Comparison of ENCODE assay signal across 11 mouse cellular contexts in genomic region chr1:92648197-92648596, GRCm38 (mm10). TPM values are rescaled to one million over a fixed set of nuclear protein-coding genes. Genes with fewer than 3 reads are reported as not detected.
A peak's percentile ranks its signal among the peaks of the same experiment; 100 is the strongest.
DNase-seq lines count a peak whose midpoint lies in the region; ATAC-seq and TF ChIP-seq lines count a peak whose summit lies in the region.
"Had no signal": no experiment of that assay in that cellular context is flagged by ENCODE, and none has a peak within 500 bp of the region (broad histone marks: within the 10 kb centered on the region; RNA-seq: fewer than 3 reads in every experiment).

No protein-coding gene starts in this region.

- 0 out of 2 replicates have a peak, but pooled peaks cover 7% of the 10 kb centered on the region for H3K4me1 ChIP-seq in kidney, embryonic 16.5 days (ENCODE audit: insufficient read depth, low read length)
- 0 out of 2 replicates have a peak, but pooled peaks cover 2% of the 10 kb centered on the region for H3K4me1 ChIP-seq in hindbrain, postnatal 0 days (ENCODE audit: insufficient read depth, low read length)

- no peak for ATAC-seq in kidney, embryonic 16.5 days (ENCODE audit: low FRiP score, low TSS enrichment)
- ATAC-seq in hindbrain, postnatal 0 days, result 0 out of 2 replicates have a peak, but pooled peaks have one; percentile 2
- 0 out of 2 replicates have a peak, but pooled peaks have one; percentile 23 for ATAC-seq in monocyte, adult 5-6 weeks (replicated peaks; ENCODE audit: insufficient number of reproducible peaks, low FRiP score, low TSS enrichment, poor library complexity, severe bottlenecking)

- no peak overlapping the region for H3K27ac ChIP-seq in kidney, embryonic 16.5 days (ENCODE audit: low read length)
- no peak overlapping the region for H3K27ac ChIP-seq in hindbrain, postnatal 0 days

- no peaks in the 10 kb centered on the region for H3K27me3 ChIP-seq in kidney, embryonic 16.5 days (ENCODE audit: insufficient read depth, low read length)
- H3K27me3 ChIP-seq in hindbrain, postnatal 0 days (ENCODE audit: insufficient read depth, low read length), result no peaks in the 10 kb centered on the region

- no peaks in the 10 kb centered on the region for H3K36me3 ChIP-seq in kidney, embryonic 16.5 days (ENCODE audit: insufficient read depth, low read length)
- no peaks in the 10 kb centered on the region for H3K36me3 ChIP-seq in hindbrain, postnatal 0 days (ENCODE audit: insufficient read depth, low read length)

- no peak for DNase-seq in kidney, adult 8-10 months
- peak; percentile 82 for DNase-seq in MEL-GATA-1-ER (ENCODE audit: extremely low read depth, low read depth)
- DNase-seq in hindbrain, postnatal 0 days (ENCODE audit: low spot score), result no peak
- no peak for DNase-seq in embryo, embryonic 10.5 days (ENCODE audit: low spot score)
- no peak for DNase-seq in spleen, postnatal 36 days (ENCODE audit: low spot score in 2 of 2)
- DNase-seq in layer of hippocampus, adult 11-12 months (ENCODE audit: low spot score), result no peak

- WGBS in kidney, embryonic 16.5 days, result 43% methylated on average over 10 of the region's 10 CpGs
- 54% methylated on average over 10 of the region's 10 CpGs for WGBS in hindbrain, postnatal 0 days

- TF ChIP-seq CTCF in hindbrain, postnatal 0 days (IDR thresholded peaks at IDR 0.05; ENCODE audit: low read depth), result no peak

- no peak overlapping the region for H3K9ac ChIP-seq in kidney, embryonic 16.5 days (replicated peaks; ENCODE audit: low read length)
- no peak overlapping the region for H3K9ac ChIP-seq in hindbrain, postnatal 0 days (replicated peaks; ENCODE audit: low read length)

- H3K9me3 ChIP-seq in kidney, embryonic 16.5 days (ENCODE audit: low read length), result no peaks in the 10 kb centered on the region
- H3K9me3 ChIP-seq in hindbrain, postnatal 0 days (ENCODE audit: low read length), result no peaks in the 10 kb centered on the region

- H3K4me2 ChIP-seq in kidney, embryonic 16.5 days (replicated peaks; ENCODE audit: low read depth, low read length), result peak overlapping the region; percentile 14; the same call in 1 of the 2 replicates
- H3K4me2 ChIP-seq in hindbrain, postnatal 0 days (ENCODE audit: low read depth, low read length), result peak overlapping the region; percentile 5; the same call in 1 of the 2 replicates

- no peak overlapping the region for H3K4me3 ChIP-seq in kidney, embryonic 16.5 days (ENCODE audit: low read length)
- H3K4me3 ChIP-seq in hindbrain, postnatal 0 days (ENCODE audit: low read length), result no peak overlapping the region

RNA-seq across cellular contexts. Expression of gene Otos, which starts 0.4 kb away (rescaled TPM):
- polyA plus RNA-seq in kidney, embryonic 16.5 days (2015; fragmentation: Nextera tagmentation; extraction: Ambion mirVana), result 0.64 and 0.72 TPM in 2 replicates
- total RNA-seq in hindbrain, postnatal 0 days (2014; rRNA removed), result not detected in 2 replicates
- polyA plus RNA-seq in hindbrain, postnatal 0 days (2015; fragmentation: Nextera tagmentation; extraction: Ambion mirVana), result 0.81 and 0.88 TPM in 2 replicates
- not detected in 3 replicates for total RNA-seq in monocyte, adult 5-6 weeks (2017)
- polyA plus RNA-seq: heart, postnatal 0 days had no signal

RNA-seq across cellular contexts. Expression of gene Cops9, which starts 6.4 kb away (rescaled TPM):
- polyA plus RNA-seq in kidney, embryonic 16.5 days (2015; fragmentation: Nextera tagmentation; extraction: Ambion mirVana), result 369 and 396 TPM in 2 replicates
- 201 and 223 TPM in 2 replicates for total RNA-seq in hindbrain, postnatal 0 days (2014; rRNA removed)
- polyA plus RNA-seq in hindbrain, postnatal 0 days (2015; fragmentation: Nextera tagmentation; extraction: Ambion mirVana), result 641 and 676 TPM in 2 replicates
- total RNA-seq in monocyte, adult 5-6 weeks (2017), result 57.2 to 123 TPM (median 99.5 TPM) in 3 replicates

RNA-seq across cellular contexts. Expression of gene Olfr12, which starts 30.6 kb away (rescaled TPM):
- polyA plus RNA-seq in kidney, embryonic 16.5 days (2015; fragmentation: Nextera tagmentation; extraction: Ambion mirVana), result not detected in 2 replicates
- total RNA-seq in hindbrain, postnatal 0 days (2014; rRNA removed), result not detected in 2 replicates
- not detected in 2 replicates for polyA plus RNA-seq in hindbrain, postnatal 0 days (2015; fragmentation: Nextera tagmentation; extraction: Ambion mirVana)
- not detected in 3 replicates for total RNA-seq in monocyte, adult 5-6 weeks (2017)
- polyA plus RNA-seq: cortical plate, adult 2 months; heart, postnatal 0 days; neural tube, embryonic 14.5 days had no signal

RNA-seq across cellular contexts. Expression of gene Olfr1410, which starts 42.6 kb away (rescaled TPM):
- polyA plus RNA-seq in kidney, embryonic 16.5 days (2015; fragmentation: Nextera tagmentation; extraction: Ambion mirVana), result not detected in 2 replicates
- total RNA-seq in hindbrain, postnatal 0 days (2014; rRNA removed), result not detected in 2 replicates
- not detected in 2 replicates for polyA plus RNA-seq in hindbrain, postnatal 0 days (2015; fragmentation: Nextera tagmentation; extraction: Ambion mirVana)
- total RNA-seq in monocyte, adult 5-6 weeks (2017), result not detected in 3 replicates
- polyA plus RNA-seq: cortical plate, adult 2 months; heart, postnatal 0 days; neural tube, embryonic 14.5 days had no signal

RNA-seq across cellular contexts. Expression of gene Olfr1411, which starts 54.0 kb away (rescaled TPM):
- polyA plus RNA-seq in kidney, embryonic 16.5 days (2015; fragmentation: Nextera tagmentation; extraction: Ambion mirVana), result not detected in 2 replicates
- not detected in 2 replicates for total RNA-seq in hindbrain, postnatal 0 days (2014; rRNA removed)
- not detected in 2 replicates for polyA plus RNA-seq in hindbrain, postnatal 0 days (2015; fragmentation: Nextera tagmentation; extraction: Ambion mirVana)
- not detected in 3 replicates for total RNA-seq in monocyte, adult 5-6 weeks (2017)
- polyA plus RNA-seq: cortical plate, adult 2 months; heart, postnatal 0 days; neural tube, embryonic 14.5 days had no signal
